Mouse (Mus musculus) G1E (cell line): ENCODE measurements at regions not wholly inside any gene's neighbourhood (a gene's known extent, or its start where the extent isn't known, plus 50 kb on each side); places are given as distances from the start of the nearest gene placed in this dataset.

Experiments used
- CTCF ChIP-seq: IDR thresholded peaks from 2 replicates; pipeline ENCODE4 v1.5.1; 2012; ENCODE audit warnings: low read depth, low read length, inconsistent platforms, mixed read lengths
- GATA1 ChIP-seq: IDR thresholded peaks from 2 replicates; pipeline ENCODE4 v1.6.1; 2012; ENCODE audit warnings: borderline replicate concordance, low read length, inconsistent platforms, mixed read lengths
- TAL1 ChIP-seq: conservative IDR thresholded peaks from 2 replicates; pipeline ENCODE4 v1.6.1; 2012; ENCODE audit warnings: low read depth, low read length, inconsistent platforms, mixed read lengths

DNA sequence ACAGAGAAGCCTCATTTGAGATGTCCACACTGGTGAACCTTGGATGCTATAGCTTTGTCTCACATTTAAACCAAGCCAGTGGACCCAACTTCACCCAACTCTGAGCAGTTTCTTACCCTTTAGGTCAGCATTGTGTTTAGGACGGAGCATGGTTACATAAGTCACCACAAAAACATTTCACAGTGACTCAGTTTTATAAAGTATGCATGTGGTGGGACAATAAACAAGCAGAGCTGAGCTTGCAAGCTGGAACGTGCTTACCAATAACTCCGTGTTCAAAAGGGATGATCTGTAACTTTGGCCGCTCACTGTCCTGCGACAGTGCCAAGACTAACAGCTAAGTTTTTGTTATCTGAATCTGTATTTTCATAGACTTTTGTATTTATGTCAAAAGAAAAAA lies 587.8 kb downstream of the Epha4 start:
- TF ChIP-seq CTCF, result no peak
- no peak for TF ChIP-seq GATA1
- TF ChIP-seq TAL1, result no peak
